Mouse (Mus musculus) neural tube, embryonic 13.5 days (tissue): ENCODE measurements around the gene Efna5. TPM values are rescaled to one million over a fixed set of nuclear protein-coding genes. Genes with fewer than 3 reads are reported as not detected.

ENCODE experiments used
- ATAC-seq: fragments of 200-750 bp; cut with Nextera tagmentation; 2 replicates; pipeline ENCODE4 v1.8.0; 2017; ENCODE audit warnings: low read depth, mild to moderate bottlenecking, moderate TSS enrichment, moderate library complexity
- H3K27ac ChIP-seq: fragments of 300-500 bp; sonication (generic); replicated peaks from 2 replicates; pipeline ENCODE4 v1.5.1; 2015; ENCODE audit warnings: moderate library complexity, mild to moderate bottlenecking, inconsistent platforms
- H3K27me3 ChIP-seq: fragments of 300-500 bp; sonication (generic); 2 replicates; pipeline ENCODE4 v1.6.1; 2015; ENCODE audit warnings: mild to moderate bottlenecking, inconsistent platforms
- H3K36me3 ChIP-seq: fragments of 300-500 bp; sonication (generic); 2 replicates; pipeline ENCODE4 v1.6.1; 2015; ENCODE audit warnings: mild to moderate bottlenecking, inconsistent platforms
- H3K4me1 ChIP-seq: fragments of 300-500 bp; sonication (generic); replicated peaks from 2 replicates; pipeline ENCODE4 v1.6.1; 2015; ENCODE audit warnings: inconsistent platforms
- H3K4me2 ChIP-seq: fragments of 300-500 bp; sonication (generic); 2 replicates; pipeline ENCODE4 v1.6.1; 2015; ENCODE audit warnings: inconsistent platforms, mild to moderate bottlenecking, moderate library complexity
- H3K4me3 ChIP-seq: fragments of 300-500 bp; sonication (generic); 2 replicates; pipeline ENCODE4 v1.5.1; 2015; ENCODE audit warnings: mild to moderate bottlenecking, inconsistent platforms
- H3K9ac ChIP-seq: fragments of 300-500 bp; sonication (generic); 2 replicates; pipeline ENCODE4 v1.6.1; 2015; ENCODE audit warnings: moderate library complexity, mild to moderate bottlenecking, inconsistent platforms
- H3K9me3 ChIP-seq: fragments of 300-500 bp; sonication (generic); 2 replicates; pipeline ENCODE4 v1.6.1; 2016; ENCODE audit warnings: inconsistent platforms
- WGBS: fragments of 180-500 bp; shearing (Covaris S2); methylation state at CpG from one replicate; pipeline ENCODE4 v1.1.7; 2015; 5-methylcytosine and 5-hydroxymethylcytosine counted together
- polyA plus RNA-seq: library from polyadenylated mRNA; unstranded; fragments of >200 nt; fragmentation: Nextera tagmentation; extraction: Ambion mirVana; gene quantifications from 2 replicates; pipeline ENCODE4 v1.2.1, GENCODE M21; 2015

Efna5 gene
- polyA plus RNA-seq = 59.0 and 62.6 TPM in 2 replicates

GRCm38 (mm10) chr17:62881176-62881790 lies at the start of gene Efna5:
Efna5 (minus strand) TSS chr17:62881317.
- WGBS = under 1% methylated on average over 51 of the region's 68 CpGs
- H3K4me3 ChIP-seq = peak within 1 kb of the TSS; percentile 90
- peak; percentile 29 for ATAC-seq

DNA sequence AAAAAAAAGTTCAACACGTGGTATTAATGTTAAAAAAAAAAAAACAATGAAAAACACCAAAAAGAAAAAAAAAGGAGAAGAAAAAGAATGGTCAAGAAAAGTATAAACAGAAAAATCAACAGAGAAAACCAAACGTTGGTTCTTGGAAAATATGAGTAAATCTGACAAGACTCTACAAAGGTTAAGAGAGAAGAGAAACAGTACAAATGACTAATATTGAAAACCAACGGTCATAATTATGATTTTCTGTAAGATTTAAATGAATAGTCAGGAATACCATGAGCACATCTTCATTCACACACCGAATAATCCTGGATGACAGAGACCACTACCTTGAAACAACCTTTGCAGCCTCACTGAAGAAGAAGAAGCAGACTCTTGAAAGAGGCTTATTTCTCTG lies 34.2 kb upstream of the Efna5 start:
- no peak overlapping the region for H3K4me3 ChIP-seq
- no peak overlapping the region for H3K27ac ChIP-seq
- no peaks in the 10 kb centered on the region for H3K27me3 ChIP-seq
- H3K36me3 ChIP-seq = no peaks in the 10 kb centered on the region
- no peak overlapping the region for H3K9ac ChIP-seq
- no peaks in the 10 kb centered on the region for H3K4me1 ChIP-seq
- no peak overlapping the region for H3K4me2 ChIP-seq
- no peaks in the 10 kb centered on the region for H3K9me3 ChIP-seq
- ATAC-seq = no peak
- 84% methylated on average over 4 of the region's 4 CpGs for WGBS

More at GRCm38 (mm10) chr17:62881176-62881790, at the start of gene Efna5:
- H3K4me1 ChIP-seq = peaks cover 18% of the 10 kb centered on the region
- no peaks in the 10 kb centered on the region for H3K9me3 ChIP-seq
- H3K36me3 ChIP-seq = no peaks in the 10 kb centered on the region
- H3K27me3 ChIP-seq = no peaks in the 10 kb centered on the region
- peak within 1 kb of the TSS; percentile 97 for H3K4me2 ChIP-seq
- peak within 1 kb of the TSS; percentile 94 for H3K9ac ChIP-seq
- H3K27ac ChIP-seq = peak within 1 kb of the TSS; percentile 94

GRCm38 (mm10) chr17:62905692-62906445 lies 24.8 kb upstream of the Efna5 start:
- WGBS = 47% methylated on average over 16 of the region's 16 CpGs
- no peaks in the 10 kb centered on the region for H3K9me3 ChIP-seq
- H3K4me1 ChIP-seq = peaks cover 8% of the 10 kb centered on the region; the same call in 1 of the 2 replicates
- no peaks in the 10 kb centered on the region for H3K36me3 ChIP-seq
- no peak for ATAC-seq
- H3K27me3 ChIP-seq = no peaks in the 10 kb centered on the region
- no peak overlapping the region for H3K9ac ChIP-seq
- 0 out of 2 replicates have a peak overlapping the region, but pooled peaks have one; percentile 71 for H3K27ac ChIP-seq
- H3K4me3 ChIP-seq = no peak overlapping the region
- H3K4me2 ChIP-seq = peak overlapping the region; percentile 32

- no peaks in the 10 kb centered on the region for H3K36me3 ChIP-seq
- H3K4me2 ChIP-seq = no peak overlapping the region
- no peak overlapping the region for H3K27ac ChIP-seq
- H3K9ac ChIP-seq = no peak overlapping the region
- no peak overlapping the region for H3K4me3 ChIP-seq
- no peaks in the 10 kb centered on the region for H3K4me1 ChIP-seq
- H3K9me3 ChIP-seq = no peaks in the 10 kb centered on the region
- ATAC-seq = no peak
- no peaks in the 10 kb centered on the region for H3K27me3 ChIP-seq
- WGBS = 84% methylated on average over 6 of the region's 6 CpGs
These were observed 17.9 kb upstream of the Efna5 start for GRCm38 (mm10) chr17:62899066-62899465.

DNA sequence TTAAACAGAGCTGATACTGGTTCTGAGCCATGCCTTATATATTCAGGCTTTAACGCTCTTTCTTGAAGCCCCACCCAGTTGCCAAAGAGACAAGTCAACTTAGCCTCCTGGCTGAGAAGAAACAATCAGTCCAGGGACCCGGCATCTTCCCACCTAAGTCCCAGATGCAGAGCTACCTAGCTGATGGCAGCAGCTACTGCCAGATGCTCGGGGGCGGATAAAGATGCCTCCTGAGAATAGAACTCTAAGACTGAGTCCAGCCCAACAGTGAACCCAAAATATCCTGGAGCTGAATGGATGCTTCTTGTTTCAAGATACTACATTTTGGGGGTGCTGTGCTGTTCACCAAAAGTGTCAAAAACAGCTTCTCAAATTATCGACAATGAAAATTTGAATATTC lies 8.9 kb upstream of the Efna5 start:
- Histone ChIP-seq H3K27ac (no peak overlapping the region), H3K9me3 (no peaks in the 10 kb centered on the region), H3K4me3 (no peak overlapping the region), H3K36me3 (no peaks in the 10 kb centered on the region), H3K4me1 (no peaks in the 10 kb centered on the region), H3K27me3 (no peaks in the 10 kb centered on the region), H3K4me2 (no peak overlapping the region), H3K9ac (no peak overlapping the region)
- no peak for ATAC-seq
- 82% methylated on average over 5 of the region's 5 CpGs for WGBS

DNA sequence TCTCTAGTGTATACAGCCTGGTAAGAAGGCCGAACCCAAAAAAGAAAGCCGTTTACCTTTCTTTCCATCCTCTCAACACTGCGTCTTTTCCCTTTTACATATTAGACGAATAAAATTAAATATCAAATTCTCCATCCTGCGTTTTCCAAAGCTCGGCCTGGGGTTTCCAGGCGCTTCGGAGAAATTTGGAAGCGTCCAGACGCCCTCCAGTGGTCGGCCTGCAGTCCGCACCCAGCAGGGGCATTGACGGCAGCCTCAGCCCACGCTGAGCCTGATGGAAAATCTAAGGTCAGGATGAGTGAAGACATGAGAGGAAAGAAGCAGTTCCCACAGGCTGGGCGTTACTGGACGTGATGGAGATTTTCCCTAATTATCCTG lies 3.0 kb upstream of the Efna5 start:
- no peaks in the 10 kb centered on the region for H3K27me3 ChIP-seq
- H3K9me3 ChIP-seq = no peaks in the 10 kb centered on the region
- H3K27ac ChIP-seq = peak overlapping the region; percentile 94
- H3K4me1 ChIP-seq = peaks cover 4% of the 10 kb centered on the region
- ATAC-seq = no peak
- peak overlapping the region; percentile 97 for H3K4me2 ChIP-seq
- WGBS = under 1% methylated on average over 16 of the region's 16 CpGs
- peak overlapping the region; percentile 94 for H3K9ac ChIP-seq
- peak overlapping the region; percentile 90 for H3K4me3 ChIP-seq
- H3K36me3 ChIP-seq = no peaks in the 10 kb centered on the region

DNA sequence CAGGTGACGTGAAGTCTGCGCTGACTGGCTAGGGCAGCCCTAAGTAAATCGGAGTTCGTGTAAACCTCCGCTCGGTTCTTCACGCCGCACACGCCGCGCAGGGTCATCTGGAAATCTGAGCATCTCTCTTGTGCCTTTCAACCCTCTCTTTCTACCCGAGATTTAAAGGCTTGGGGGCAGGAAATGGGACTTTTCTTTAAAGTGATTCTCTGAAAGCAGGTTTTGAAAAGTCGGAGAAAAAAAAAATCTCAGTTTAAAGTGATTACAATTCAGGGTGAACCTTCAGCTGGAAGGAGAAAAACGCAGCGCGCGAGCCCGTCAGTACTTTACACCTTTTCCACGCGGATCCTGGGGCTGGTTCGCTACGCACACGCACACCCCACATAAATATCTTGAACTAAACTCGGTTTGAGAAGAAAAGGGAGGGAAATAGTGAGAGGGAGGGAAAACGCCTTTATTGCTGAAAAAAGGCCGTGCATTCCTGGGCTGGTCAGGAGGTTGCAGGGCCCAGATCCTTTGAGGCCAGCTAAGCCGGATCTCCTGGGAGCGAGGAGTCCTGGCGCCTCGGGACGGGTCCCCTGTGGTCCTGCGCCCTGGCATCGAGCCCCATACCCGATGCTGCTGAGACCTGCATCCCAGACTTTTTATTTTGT lies 2.5 kb upstream of the Efna5 start:
- H3K4me2 ChIP-seq = peak overlapping the region; percentile 97
- peak overlapping the region; percentile 94 for H3K27ac ChIP-seq
- WGBS = under 1% methylated on average over 34 of the region's 34 CpGs
- H3K27me3 ChIP-seq = no peaks in the 10 kb centered on the region
- H3K9me3 ChIP-seq = no peaks in the 10 kb centered on the region
- H3K4me3 ChIP-seq = peak overlapping the region; percentile 90
- H3K4me1 ChIP-seq = peaks cover 9% of the 10 kb centered on the region
- peak; percentile 17; the same call in 1 of the 2 replicates for ATAC-seq
- no peaks in the 10 kb centered on the region for H3K36me3 ChIP-seq
- peak overlapping the region; percentile 94 for H3K9ac ChIP-seq

DNA sequence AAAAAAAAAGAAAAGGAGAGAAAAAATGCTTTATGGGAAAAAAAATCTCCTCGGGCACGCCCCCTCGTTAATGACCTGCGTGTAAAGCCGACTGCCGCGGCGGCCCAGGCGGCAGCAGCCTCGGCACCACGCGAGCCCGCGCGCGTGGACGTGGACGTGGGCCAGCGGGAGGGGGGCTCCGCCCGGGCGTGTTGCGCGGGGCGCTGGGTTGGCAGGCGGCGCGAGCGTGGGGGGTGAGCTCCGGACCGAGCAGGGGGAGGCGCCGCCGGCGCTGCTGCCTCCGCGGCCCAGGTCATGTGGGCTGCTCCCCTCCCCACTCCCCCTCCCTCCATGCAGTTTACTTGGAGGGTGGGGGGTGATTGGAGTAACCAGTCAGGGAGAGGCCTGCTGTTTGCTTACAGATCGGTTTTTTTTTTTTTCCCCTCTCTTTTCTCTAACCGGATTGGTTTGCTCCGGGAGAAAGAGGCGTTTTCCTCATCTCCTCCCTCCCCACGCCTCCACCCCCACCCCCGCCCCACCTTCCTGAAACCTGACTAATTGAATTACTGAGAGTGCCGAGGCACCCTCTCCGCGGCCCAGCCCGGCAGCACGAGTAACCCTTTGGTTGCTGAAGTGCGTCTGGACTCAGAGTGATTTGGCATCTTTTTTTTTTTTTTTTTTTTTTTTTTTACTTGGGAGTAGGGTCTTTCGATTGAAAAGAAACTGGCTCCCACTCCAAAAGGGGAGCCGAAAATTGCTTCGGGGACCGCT lies 1.8 kb upstream of the Efna5 start:
- 1% methylated on average over 52 of the region's 53 CpGs for WGBS

DNA sequence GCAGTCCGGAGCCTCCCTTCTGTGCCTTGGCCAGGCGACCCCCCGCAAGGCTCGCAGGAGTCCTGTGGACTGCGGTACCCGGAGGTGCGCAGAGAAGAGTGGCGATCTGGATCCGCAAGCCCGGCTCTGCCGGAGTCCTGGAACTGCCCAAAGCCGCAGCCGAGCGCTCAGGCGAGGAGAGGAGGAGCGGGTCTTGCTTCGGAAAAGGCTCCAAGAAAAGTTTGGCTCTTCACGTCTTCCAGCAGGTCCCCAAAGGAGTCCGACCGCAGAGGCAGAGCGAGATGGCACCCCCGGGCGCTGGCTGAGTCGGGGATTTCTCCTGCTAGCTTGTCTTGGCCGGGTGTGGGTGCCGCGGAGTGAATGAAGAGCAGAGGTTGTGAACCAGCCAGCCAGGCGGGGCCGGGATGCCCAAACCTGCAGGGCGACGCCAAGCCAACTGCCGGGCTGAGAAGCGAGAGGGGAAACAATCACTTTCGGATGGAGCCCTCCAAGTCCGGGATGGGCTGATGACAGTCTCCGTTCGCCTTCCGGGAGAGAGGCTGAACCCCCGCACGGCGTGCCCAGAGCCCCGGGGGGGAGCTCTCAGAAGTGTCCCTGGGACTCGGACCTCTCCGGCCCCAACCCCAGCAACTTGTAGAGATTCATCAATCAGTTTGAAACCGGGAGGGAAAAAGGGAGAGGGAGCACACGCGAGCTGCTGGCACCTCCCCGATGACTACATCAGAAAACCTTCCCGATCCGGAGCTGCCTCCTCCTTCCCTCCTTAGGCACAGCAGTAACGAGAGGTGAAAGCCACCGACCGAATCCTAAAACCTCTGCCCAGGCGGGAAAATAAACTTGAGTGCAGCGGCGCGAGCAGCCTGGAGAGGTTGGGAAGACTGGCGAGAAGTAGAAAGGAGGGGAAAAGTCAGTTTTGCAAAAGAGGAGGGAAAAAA lies 941 bp upstream of the Efna5 start:
- Histone ChIP-seq H3K4me2 (peak overlapping the region; percentile 97), H3K36me3 (no peaks in the 10 kb centered on the region), H3K9ac (peak overlapping the region; percentile 94), H3K4me1 (peaks cover 18% of the 10 kb centered on the region), H3K27me3 (no peaks in the 10 kb centered on the region), H3K27ac (peak overlapping the region; percentile 94), H3K9me3 (no peaks in the 10 kb centered on the region), H3K4me3 (peak overlapping the region; percentile 90)
- under 1% methylated on average over 57 of the region's 58 CpGs for WGBS
- ATAC-seq = peak; percentile 36

More for the DNA sequence above, 1.8 kb upstream of the Efna5 start:
- H3K9me3 ChIP-seq = no peaks in the 10 kb centered on the region
- ATAC-seq = peak; percentile 81
- peak overlapping the region; percentile 94 for H3K9ac ChIP-seq
- H3K4me2 ChIP-seq = peak overlapping the region; percentile 97
- no peaks in the 10 kb centered on the region for H3K27me3 ChIP-seq
- H3K36me3 ChIP-seq = no peaks in the 10 kb centered on the region
- peak overlapping the region; percentile 90 for H3K4me3 ChIP-seq
- H3K4me1 ChIP-seq = peaks cover 13% of the 10 kb centered on the region
- H3K27ac ChIP-seq = peak overlapping the region; percentile 94

GRCm38 (mm10) chr17:62880311-62881175 lies 574 bp downstream of the Efna5 start:
- Histone ChIP-seq H3K36me3 (no peaks in the 10 kb centered on the region), H3K4me2 (peak overlapping the region; percentile 97), H3K4me3 (peak overlapping the region; percentile 90), H3K9me3 (no peaks in the 10 kb centered on the region), H3K27me3 (no peaks in the 10 kb centered on the region), H3K27ac (peak overlapping the region; percentile 94), H3K4me1 (peaks cover 26% of the 10 kb centered on the region), H3K9ac (peak overlapping the region; percentile 94)
- WGBS = under 1% methylated on average over 55 of the region's 82 CpGs
- ATAC-seq = peak; percentile 22
